Mouse (Mus musculus): ENCODE results near the gene Asb17. TPM values are rescaled to one million over a fixed set of nuclear protein-coding genes. Genes with fewer than 3 reads are reported as not detected.
A peak's percentile ranks its signal among the peaks of the same experiment; 100 is the strongest.

The Asb17 gene
- polyA plus RNA-seq, 1 experiment from 2014 or later, result 0.13 TPM

DNA sequence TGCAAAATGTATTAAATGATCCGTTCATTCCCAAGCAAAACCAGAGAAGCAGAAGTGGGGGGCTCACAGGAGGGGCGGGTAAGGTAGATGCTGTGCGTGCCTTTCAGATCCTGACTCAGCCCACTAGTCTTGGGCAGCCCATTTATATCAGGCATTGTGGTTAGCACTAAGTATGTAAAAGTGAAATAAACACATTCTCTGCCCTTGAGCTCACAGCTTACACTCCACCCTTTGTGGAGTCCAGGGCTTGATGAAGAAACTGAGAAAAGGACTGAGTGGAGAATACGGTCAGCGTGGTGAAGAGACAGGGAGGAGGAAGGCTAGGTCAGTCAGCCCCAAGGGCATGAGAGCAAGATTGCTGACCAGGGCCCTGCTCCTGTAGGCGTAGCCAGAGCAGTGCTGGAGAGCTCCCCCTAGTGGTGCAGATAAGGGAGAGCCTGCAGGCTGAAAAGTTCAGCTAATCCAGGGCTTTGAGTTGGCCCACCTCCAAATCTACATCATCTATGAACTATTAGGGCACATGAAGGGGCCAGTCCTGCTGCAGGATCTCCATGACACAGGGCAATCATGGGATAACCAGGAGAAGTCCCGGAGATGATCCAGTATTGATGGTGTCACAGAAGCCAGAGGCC lies 8.4 kb upstream of the Asb17 start:
- Histone ChIP-seq H3K27me3 (no peaks in the 10 kb centered on the region), H3K9ac (no peak overlapping the region), H3K9me3 (no peaks in the 10 kb centered on the region), H3K4me3 (no peak overlapping the region), H3K4me1 (peaks cover 4% of the 10 kb centered on the region; the same call in 1 of the 2 replicates), H3K36me3 (no peaks in the 10 kb centered on the region), H3K4me2 (replicated peaks) (no peak overlapping the region), H3K27ac (no peak overlapping the region)
- no peak for ATAC-seq (ENCODE audit: insufficient number of reproducible peaks, insufficient read depth, low FRiP score, low TSS enrichment)
- WGBS, result 54% methylated on average over 7 of the region's 7 CpGs

- peaks cover 4% of the 10 kb centered on the region; the same call in 1 of the 2 replicates for H3K4me1 ChIP-seq
- H3K36me3 ChIP-seq, result no peaks in the 10 kb centered on the region
- ATAC-seq (ENCODE audit: insufficient number of reproducible peaks, insufficient read depth, low FRiP score, low TSS enrichment), result no peak
- H3K27me3 ChIP-seq, result no peaks in the 10 kb centered on the region
- H3K4me3 ChIP-seq, result no peak overlapping the region
- H3K9ac ChIP-seq, result no peak overlapping the region
- 76% methylated on average over 3 of the region's 3 CpGs for WGBS
- H3K27ac ChIP-seq, result no peak overlapping the region
- no peaks in the 10 kb centered on the region for H3K9me3 ChIP-seq
- H3K4me2 ChIP-seq (replicated peaks), result no peak overlapping the region
Measured at GRCm38 (mm10) chr3:153836316-153836715, 7.7 kb upstream of the Asb17 start.

- Histone ChIP-seq H3K4me1 (peaks cover 4% of the 10 kb centered on the region; the same call in 1 of the 2 replicates), H3K4me2 (replicated peaks) (no peak overlapping the region), H3K9ac (no peak overlapping the region), H3K27me3 (no peaks in the 10 kb centered on the region), H3K27ac (no peak overlapping the region), H3K9me3 (no peaks in the 10 kb centered on the region), H3K4me3 (no peak overlapping the region), H3K36me3 (no peaks in the 10 kb centered on the region)
- ATAC-seq (ENCODE audit: insufficient number of reproducible peaks, insufficient read depth, low FRiP score, low TSS enrichment), result no peak
- 28% methylated on average over 4 of the region's 4 CpGs for WGBS
Measured at GRCm38 (mm10) chr3:153837593-153837992, 6.4 kb upstream of the Asb17 start.

DNA sequence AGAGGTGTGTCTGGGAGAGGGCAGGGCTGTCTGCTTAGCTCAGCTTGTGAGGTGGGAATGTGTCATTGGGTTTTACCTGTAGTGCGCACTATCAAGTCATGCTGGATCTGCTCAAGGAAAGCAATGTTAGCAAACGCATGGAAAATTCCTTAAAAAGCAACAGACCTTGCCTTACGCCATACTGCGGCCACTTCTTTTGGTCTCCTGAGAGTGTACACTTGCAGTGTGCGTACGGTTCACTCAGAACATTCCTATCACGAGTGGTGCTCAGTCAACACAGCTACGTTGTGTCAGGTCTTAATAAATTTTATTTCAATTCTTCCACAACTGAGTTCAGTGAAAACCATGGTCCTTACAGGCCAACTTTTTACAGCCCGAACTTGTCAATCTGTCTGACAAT lies 748 bp downstream of the Asb17 start:
- Histone ChIP-seq H3K4me1 (peaks cover 4% of the 10 kb centered on the region; the same call in 1 of the 2 replicates), H3K4me2 (replicated peaks) (no peak overlapping the region), H3K9me3 (no peaks in the 10 kb centered on the region), H3K27ac (no peak overlapping the region), H3K27me3 (no peaks in the 10 kb centered on the region; the same call in 1 of the 2 replicates), H3K9ac (no peak overlapping the region), H3K4me3 (no peak overlapping the region), H3K36me3 (no peaks in the 10 kb centered on the region)
- ATAC-seq (ENCODE audit: insufficient number of reproducible peaks, insufficient read depth, low FRiP score, low TSS enrichment), result no peak
- 91% methylated on average over 9 of the region's 9 CpGs for WGBS

GRCm38 (mm10) chr3:153845500-153845899 lies 1.5 kb downstream of the Asb17 start:
- no peak overlapping the region for H3K9ac ChIP-seq
- no peaks in the 10 kb centered on the region; the same call in 1 of the 2 replicates for H3K27me3 ChIP-seq
- H3K36me3 ChIP-seq, result no peaks in the 10 kb centered on the region
- H3K4me2 ChIP-seq (replicated peaks), result no peak overlapping the region
- ATAC-seq (ENCODE audit: insufficient number of reproducible peaks, insufficient read depth, low FRiP score, low TSS enrichment), result no peak
- H3K4me1 ChIP-seq, result peaks cover 4% of the 10 kb centered on the region; the same call in 1 of the 2 replicates
- no peak overlapping the region for H3K27ac ChIP-seq
- no peak overlapping the region for H3K4me3 ChIP-seq
- H3K9me3 ChIP-seq, result no peaks in the 10 kb centered on the region
- WGBS, result 75% methylated on average over 2 of the region's 2 CpGs

DNA sequence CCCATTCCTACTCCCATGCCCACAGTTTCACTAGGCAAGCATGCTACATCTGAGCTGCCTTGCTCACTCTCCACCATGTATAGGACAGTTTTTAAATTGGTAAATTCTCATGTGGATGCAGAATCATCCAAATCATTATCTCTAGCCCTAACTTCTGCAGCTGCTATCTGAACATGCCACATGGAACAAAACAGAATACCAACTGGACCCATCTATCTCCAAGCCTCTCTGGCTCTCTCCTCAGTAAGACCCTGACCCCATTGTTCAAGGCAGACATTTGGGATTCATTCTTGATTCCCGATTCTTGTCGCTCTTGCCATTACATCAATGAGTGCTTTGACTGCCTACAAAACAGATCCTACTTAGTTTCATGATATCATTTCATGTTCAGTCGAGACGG lies 2.1 kb downstream of the Asb17 start:
- WGBS, result 95% methylated on average over 4 of the region's 4 CpGs

DNA sequence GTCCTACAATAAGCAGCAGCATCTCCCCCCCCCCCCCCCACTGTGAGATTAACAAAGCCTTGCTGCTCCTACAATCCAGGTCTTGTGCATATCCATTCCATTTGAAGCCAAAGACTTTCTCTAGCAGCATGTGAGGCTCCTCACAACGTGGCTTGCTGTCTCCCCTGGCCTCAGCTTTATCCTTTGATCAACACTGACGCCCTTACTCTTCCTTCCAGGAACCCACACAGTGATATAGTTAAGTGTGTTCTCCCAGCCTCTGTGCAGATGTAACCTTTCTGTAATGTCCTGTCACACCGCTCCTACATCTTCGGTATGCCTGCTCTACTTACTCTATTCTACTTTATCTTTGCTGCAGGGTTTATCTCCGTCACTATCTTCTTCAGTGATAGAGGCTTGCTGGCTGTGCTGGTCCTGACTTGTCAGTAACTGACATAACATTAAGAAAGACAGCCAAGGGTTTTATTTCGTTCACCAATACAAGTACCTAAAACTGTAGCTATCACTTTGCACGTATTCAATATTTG lies 3.3 kb downstream of the Asb17 start:
- WGBS, result 79% methylated on average over 7 of the region's 7 CpGs
- no peak for ATAC-seq (ENCODE audit: insufficient number of reproducible peaks, insufficient read depth, low FRiP score, low TSS enrichment)

More for the DNA sequence above, 2.1 kb downstream of the Asb17 start:
- Histone ChIP-seq H3K4me1 (peaks cover 4% of the 10 kb centered on the region; the same call in 1 of the 2 replicates), H3K36me3 (no peaks in the 10 kb centered on the region), H3K27me3 (no peaks in the 10 kb centered on the region; the same call in 1 of the 2 replicates), H3K4me2 (replicated peaks) (no peak overlapping the region), H3K27ac (no peak overlapping the region), H3K4me3 (no peak overlapping the region), H3K9ac (no peak overlapping the region), H3K9me3 (no peaks in the 10 kb centered on the region)
- no peak for ATAC-seq (ENCODE audit: insufficient number of reproducible peaks, insufficient read depth, low FRiP score, low TSS enrichment)

GRCm38 (mm10) chr3:153849368-153850015 lies 5.5 kb downstream of the Asb17 start:
- Histone ChIP-seq H3K4me3 (no peak overlapping the region), H3K9me3 (no peaks in the 10 kb centered on the region), H3K36me3 (no peaks in the 10 kb centered on the region), H3K9ac (no peak overlapping the region), H3K4me2 (replicated peaks) (peak overlapping the region; percentile 27), H3K27me3 (no peaks in the 10 kb centered on the region), H3K4me1 (peaks cover 4% of the 10 kb centered on the region; the same call in 1 of the 2 replicates), H3K27ac (no peak overlapping the region)
- ATAC-seq (ENCODE audit: insufficient number of reproducible peaks, insufficient read depth, low FRiP score, low TSS enrichment), result peak; percentile 86
- 11% methylated on average over 5 of the region's 5 CpGs for WGBS

More for the DNA sequence above, 3.3 kb downstream of the Asb17 start:
- H3K36me3 ChIP-seq, result no peaks in the 10 kb centered on the region
- H3K27ac ChIP-seq, result no peak overlapping the region
- H3K27me3 ChIP-seq, result no peaks in the 10 kb centered on the region; the same call in 1 of the 2 replicates
- no peak overlapping the region for H3K4me3 ChIP-seq
- peaks cover 4% of the 10 kb centered on the region; the same call in 1 of the 2 replicates for H3K4me1 ChIP-seq
- H3K9ac ChIP-seq, result no peak overlapping the region
- no peak overlapping the region for H3K4me2 ChIP-seq (replicated peaks)
- H3K9me3 ChIP-seq, result no peaks in the 10 kb centered on the region

DNA sequence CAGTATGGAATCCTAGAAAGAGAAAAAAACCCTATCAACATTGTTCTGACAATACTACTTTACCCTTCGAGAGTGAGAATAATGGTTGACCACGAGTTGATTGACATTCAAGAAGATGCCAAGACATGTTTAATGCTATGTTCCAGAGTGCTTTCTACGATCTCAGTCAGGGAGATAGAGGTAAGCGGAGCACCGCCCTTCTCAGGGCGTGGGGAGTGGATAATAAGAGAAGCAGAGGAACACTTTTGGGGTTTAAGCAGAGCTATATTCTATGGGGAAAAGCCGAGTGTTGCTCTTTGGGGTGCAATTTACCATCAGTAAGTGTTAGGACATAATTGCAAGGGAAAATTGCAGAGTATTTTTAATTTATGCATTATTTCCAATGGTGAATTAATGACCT lies 6.8 kb downstream of the Asb17 start:
- no peaks in the 10 kb centered on the region for H3K27me3 ChIP-seq
- no peaks in the 10 kb centered on the region for H3K36me3 ChIP-seq
- WGBS, result 86% methylated on average over 7 of the region's 7 CpGs
- H3K9me3 ChIP-seq, result no peaks in the 10 kb centered on the region
- H3K27ac ChIP-seq, result no peak overlapping the region
- H3K4me1 ChIP-seq, result peaks cover 4% of the 10 kb centered on the region; the same call in 1 of the 2 replicates
- no peak overlapping the region for H3K4me2 ChIP-seq (replicated peaks)
- H3K9ac ChIP-seq, result no peak overlapping the region
- H3K4me3 ChIP-seq, result no peak overlapping the region
- ATAC-seq (ENCODE audit: insufficient number of reproducible peaks, insufficient read depth, low FRiP score, low TSS enrichment), result no peak

- no peak overlapping the region for H3K4me2 ChIP-seq (replicated peaks)
- no peak for ATAC-seq (ENCODE audit: insufficient number of reproducible peaks, insufficient read depth, low FRiP score, low TSS enrichment)
- no peak overlapping the region for H3K9ac ChIP-seq
- 77% methylated on average over 8 of the region's 8 CpGs for WGBS
- H3K27ac ChIP-seq, result no peak overlapping the region
- no peaks in the 10 kb centered on the region for H3K36me3 ChIP-seq
- H3K27me3 ChIP-seq, result no peaks in the 10 kb centered on the region
- H3K4me1 ChIP-seq, result peaks cover 4% of the 10 kb centered on the region; the same call in 1 of the 2 replicates
- no peaks in the 10 kb centered on the region for H3K9me3 ChIP-seq
- H3K4me3 ChIP-seq, result no peak overlapping the region
Measured at GRCm38 (mm10) chr3:153852266-153852665, 8.3 kb downstream of the Asb17 start.

DNA sequence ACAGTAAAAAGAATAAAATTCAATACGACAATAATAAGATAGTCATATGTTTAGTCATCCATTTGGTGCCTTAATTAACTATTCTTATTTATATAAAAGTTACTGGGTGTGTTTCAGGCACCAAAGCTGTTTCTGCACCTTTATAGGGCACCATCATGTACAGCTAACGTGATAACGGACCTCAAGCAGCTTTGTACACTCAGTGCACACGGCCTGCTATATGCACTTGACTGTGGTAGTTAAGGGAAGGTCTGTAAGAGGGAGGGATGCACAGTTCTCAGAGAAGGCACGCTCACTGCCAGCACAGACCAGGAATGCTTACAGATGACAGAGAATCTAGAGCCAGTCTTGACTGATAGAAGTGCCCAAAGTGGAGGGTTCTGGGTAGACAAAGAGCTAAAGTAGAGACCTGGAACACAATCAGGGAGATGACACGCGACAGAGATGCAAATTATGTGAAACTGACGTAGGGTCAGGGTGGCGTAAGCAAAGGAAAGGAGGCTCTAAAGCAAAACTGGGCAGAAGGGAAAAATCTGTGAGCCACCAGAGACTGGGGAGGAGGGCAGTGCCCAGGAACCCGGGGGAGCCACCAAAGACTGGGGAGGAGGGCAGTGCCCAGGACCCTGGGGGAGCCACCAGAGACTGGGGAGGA lies 14.5 kb downstream of the Asb17 start:
- H3K27ac ChIP-seq, result no peak overlapping the region
- no peaks in the 10 kb centered on the region for H3K9me3 ChIP-seq
- ATAC-seq (ENCODE audit: insufficient number of reproducible peaks, insufficient read depth, low FRiP score, low TSS enrichment), result no peak
- no peak overlapping the region for H3K9ac ChIP-seq
- no peaks in the 10 kb centered on the region for H3K27me3 ChIP-seq
- no peaks in the 10 kb centered on the region for H3K36me3 ChIP-seq
- H3K4me1 ChIP-seq, result no peaks in the 10 kb centered on the region
- no peak overlapping the region for H3K4me2 ChIP-seq (replicated peaks)
- WGBS, result 79% methylated on average over 10 of the region's 10 CpGs
- H3K4me3 ChIP-seq, result no peak overlapping the region
